Mouse (Mus musculus): ENCODE measurements around the gene Ncdn.
A peak's percentile ranks its signal among the peaks of the same experiment; 100 is the strongest.

DNA sequence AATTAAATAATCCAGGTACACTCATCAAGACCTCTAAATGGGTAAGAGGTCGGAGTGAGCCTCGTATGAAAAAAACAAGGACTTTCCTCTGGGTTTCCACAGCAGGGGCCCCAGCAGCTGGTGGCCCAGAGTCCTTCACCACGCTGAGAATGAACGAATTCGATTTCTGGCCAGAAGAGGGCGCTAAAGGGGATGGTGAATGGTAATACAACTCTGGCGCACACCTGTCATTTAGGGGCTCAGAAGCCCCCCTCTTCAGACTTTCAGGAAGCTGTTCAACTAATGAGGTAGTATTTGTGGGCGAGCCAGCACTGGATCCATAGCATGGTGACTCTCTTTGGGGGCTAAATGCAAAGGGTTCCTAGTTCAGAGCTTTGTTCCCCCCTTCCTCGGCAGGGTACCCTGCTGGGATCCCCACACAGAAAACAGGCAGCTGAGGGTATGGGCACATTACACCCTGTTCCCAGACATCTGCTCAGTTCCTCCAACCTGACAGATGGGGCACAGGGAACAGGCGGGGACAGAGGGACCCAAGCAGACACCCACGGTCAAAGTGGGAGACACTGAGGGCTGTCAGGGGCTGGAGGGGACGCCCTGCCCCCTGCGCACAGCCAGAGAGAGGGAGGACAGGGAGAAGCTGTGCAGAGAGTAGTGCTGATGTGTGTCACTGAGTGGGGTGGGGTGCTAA is 7.6 kb downstream of the Ncdn start:
- TF ChIP-seq CTCF (IDR thresholded peaks at IDR 0.05; ENCODE audit: low read depth, low read length) (peak; percentile 66), POLR2A (IDR thresholded peaks at IDR 0.05; ENCODE audit: insufficient read depth, low read length) (no peak), EP300 (IDR thresholded peaks at IDR 0.05; ENCODE audit: insufficient read depth, low read depth, low read length) (no peak)

All from ES-Bruce4 (cell line).